Mouse (Mus musculus): ENCODE data around the gene Cdk5rap3. TPM values are rescaled to one million over a fixed set of nuclear protein-coding genes. Genes with fewer than 3 reads are reported as not detected.

The Cdk5rap3 gene
- total and polyA plus RNA-seq, 3 experiments, result 45.2 to 55.4 TPM; not detected in 1

- DNase-seq (ENCODE audit: low read depth, low spot score), result no peak
- H3K4me3 ChIP-seq (ENCODE audit: control insufficient read depth in 1 of 2, insufficient read depth in 1 of 2, low read depth in 2 of 2, low read length in 2 of 2), result no peak overlapping the region
- H3K27ac ChIP-seq (ENCODE audit: control insufficient read depth, low read depth, low read length), result no peak overlapping the region
- H3K79me2 ChIP-seq (ENCODE audit: control insufficient read depth, insufficient read depth, low read length, poor library complexity), result no peaks in the 10 kb centered on the region
- no peak for TF ChIP-seq BHLHE40 (IDR thresholded peaks at IDR 0.05; ENCODE audit: borderline replicate concordance, low read depth, low read length)
- no peak for TF ChIP-seq RAD21 (IDR thresholded peaks at IDR 0.05; ENCODE audit: low read depth, low read length)
- TF ChIP-seq USF1 (IDR thresholded peaks at IDR 0.05; ENCODE audit: low read depth, low read length), result no peak
- no peak for TF ChIP-seq CHD1 (IDR thresholded peaks at IDR 0.05; ENCODE audit: low read depth, low read length)
- TF ChIP-seq RCOR1 (IDR thresholded peaks at IDR 0.05; ENCODE audit: low read depth, low read length), result no peak
- no peak for TF ChIP-seq MAFK (IDR thresholded peaks at IDR 0.05; ENCODE audit: borderline replicate concordance, low read depth, low read length)
- no peak for TF ChIP-seq HCFC1 (IDR thresholded peaks at IDR 0.05; ENCODE audit: low read depth, low read length)
- TF ChIP-seq ZNF384 (IDR thresholded peaks at IDR 0.05; ENCODE audit: low read depth, low read length), result no peak
- TF ChIP-seq MYB (IDR thresholded peaks at IDR 0.05; ENCODE audit: low read depth, low read length), result no peak
- TF ChIP-seq USF2 (IDR thresholded peaks at IDR 0.05; ENCODE audit: borderline replicate concordance in 1 of 2, insufficient read depth in 1 of 2, low read depth in 1 of 2, low read length in 2 of 2), result no peak
- TF ChIP-seq ZC3H11A (IDR thresholded peaks at IDR 0.05; ENCODE audit: low read depth, low read length), result no peak
- TF ChIP-seq GABPA (IDR thresholded peaks at IDR 0.05; ENCODE audit: low read depth, low read length), result no peak
- TF ChIP-seq ETS1 (IDR thresholded peaks at IDR 0.05; ENCODE audit: low read depth, low read length), result no peak
- TF ChIP-seq ELF1 (IDR thresholded peaks at IDR 0.05; ENCODE audit: low read depth, low read length), result no peak
- H3K9me3 ChIP-seq (replicated peaks; ENCODE audit: insufficient read depth, low read length), result no peaks in the 10 kb centered on the region
- peaks cover 2 to 6% of the 10 kb centered on the region in 2 experiments for H3K27me3 ChIP-seq (ENCODE audit: control insufficient read depth in 1 of 2, insufficient read depth in 2 of 2, low read length in 2 of 2)
- no peak overlapping the region for H3K9ac ChIP-seq (ENCODE audit: control insufficient read depth, low read depth, low read length, poor library complexity, severe bottlenecking)
- H3K36me3 ChIP-seq (ENCODE audit: control insufficient read depth in 1 of 2, insufficient read depth in 2 of 2, low read length in 2 of 2), result no peaks in the 10 kb centered on the region; a peak in 1 of 4 replicates
- no peaks in the 10 kb centered on the region for H3K4me1 ChIP-seq (ENCODE audit: control insufficient read depth in 1 of 2, insufficient read depth in 2 of 2, low read length in 2 of 2)
These were observed 13.4 kb downstream of the Cdk5rap3 start for GRCm38 (mm10) chr11:96902639-96903635.

DNA sequence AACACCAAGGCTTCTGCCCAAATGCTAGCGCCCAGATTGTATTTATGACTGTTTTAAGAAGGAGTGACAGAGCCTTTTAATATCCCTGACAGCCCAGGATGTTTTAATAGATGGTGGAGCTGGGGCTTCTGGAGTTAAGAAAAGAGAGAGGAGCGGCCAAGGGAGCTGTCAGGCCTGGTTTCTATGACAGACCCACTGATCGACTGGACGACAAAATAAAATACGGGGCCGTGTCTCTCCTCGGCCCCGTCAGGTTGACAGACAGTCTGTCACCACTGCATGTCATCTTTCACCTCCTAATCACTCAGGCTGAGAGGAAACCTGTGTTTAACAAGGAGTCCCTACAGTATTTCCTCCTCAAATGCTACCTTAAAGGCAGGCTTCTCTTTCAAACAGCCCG lies 15.0 kb downstream of the Cdk5rap3 start:
- TF ChIP-seq ZMIZ1 (IDR thresholded peaks at IDR 0.05; ENCODE audit: low read depth, low read length), result no peak
- TF ChIP-seq NRF1 (IDR thresholded peaks at IDR 0.05; ENCODE audit: insufficient read depth, low read depth, low read length, poor library complexity, severe bottlenecking), result no peak
- TF ChIP-seq MYC (IDR thresholded peaks at IDR 0.05; ENCODE audit: low read depth, low read length), result no peak
- no peak for TF ChIP-seq HCFC1 (IDR thresholded peaks at IDR 0.05; ENCODE audit: low read depth, low read length)
- no peak for TF ChIP-seq TAL1 (IDR thresholded peaks at IDR 0.05; ENCODE audit: low read length)
- no peak for TF ChIP-seq CHD1 (IDR thresholded peaks at IDR 0.05; ENCODE audit: low read depth, low read length)
- no peak for TF ChIP-seq ZKSCAN1 (IDR thresholded peaks at IDR 0.05; ENCODE audit: low read depth, low read length)
- TF ChIP-seq MXI1 (IDR thresholded peaks at IDR 0.05; ENCODE audit: low read depth, low read length), result no peak
- no peak for TF ChIP-seq POLR2A (IDR thresholded peaks at IDR 0.05; ENCODE audit: control insufficient read depth in 1 of 2, insufficient read depth in 1 of 2, low read depth in 1 of 2, low read length in 2 of 2, poor library complexity in 1 of 2)
- no peak for TF ChIP-seq POLR2AphosphoS5 (IDR thresholded peaks at IDR 0.05; ENCODE audit: borderline replicate concordance, low read depth, low read length)
- no peak for TF ChIP-seq NELFE (IDR thresholded peaks at IDR 0.05; ENCODE audit: low read depth, low read length)
- TF ChIP-seq MEF2A (IDR thresholded peaks at IDR 0.05; ENCODE audit: extremely low read depth, insufficient replicate concordance, low read depth, low read length, poor library complexity, severe bottlenecking), result no peak
- TF ChIP-seq RCOR1 (IDR thresholded peaks at IDR 0.05; ENCODE audit: low read depth, low read length), result no peak
- TF ChIP-seq CTCF (IDR thresholded peaks at IDR 0.05 in 2 of 3, conservative IDR thresholded peaks at IDR 0.05 in 1 of 3; ENCODE audit: control insufficient read depth in 1 of 3, insufficient read depth in 1 of 3, low read depth in 2 of 3, low read length in 3 of 3, poor library complexity in 1 of 3, severe bottlenecking in 1 of 3), result no peak
- no peak for TF ChIP-seq E2F4 (IDR thresholded peaks at IDR 0.05; ENCODE audit: borderline replicate concordance, low read depth, low read length)
- TF ChIP-seq SMC3 (IDR thresholded peaks at IDR 0.05; ENCODE audit: low read depth, low read length), result no peak
- TF ChIP-seq EP300 (IDR thresholded peaks at IDR 0.05; ENCODE audit: low read depth in 1 of 2, low read length in 2 of 2), result no peak
- TF ChIP-seq JUND (IDR thresholded peaks at IDR 0.05; ENCODE audit: low read depth, low read length), result no peak
- no peak for TF ChIP-seq MYB (IDR thresholded peaks at IDR 0.05; ENCODE audit: low read depth, low read length)
- Histone ChIP-seq H3K36me3 (ENCODE audit: control insufficient read depth in 1 of 2, insufficient read depth in 2 of 2, low read length in 2 of 2) (no peaks in the 10 kb centered on the region), H3K79me2 (ENCODE audit: control insufficient read depth, insufficient read depth, low read length, poor library complexity) (no peaks in the 10 kb centered on the region), H3K4me3 (ENCODE audit: control insufficient read depth in 1 of 2, insufficient read depth in 1 of 2, low read depth in 2 of 2, low read length in 2 of 2) (no peak overlapping the region), H3K27me3 (ENCODE audit: control insufficient read depth in 1 of 2, insufficient read depth in 2 of 2, low read length in 2 of 2) (peaks cover 13 to 16% of the 10 kb centered on the region in 2 experiments), H3K9me3 (replicated peaks; ENCODE audit: insufficient read depth, low read length) (no peaks in the 10 kb centered on the region), H3K4me1 (ENCODE audit: control insufficient read depth in 1 of 2, insufficient read depth in 2 of 2, low read length in 2 of 2) (no peaks in the 10 kb centered on the region), H3K9ac (ENCODE audit: control insufficient read depth, low read depth, low read length, poor library complexity, severe bottlenecking) (no peak overlapping the region), H3K27ac (ENCODE audit: control insufficient read depth, low read depth, low read length) (no peak overlapping the region)
- no peak for DNase-seq (ENCODE audit: low read depth, low spot score)
